In genomic region chr4:133480185-133480537, GRCm38 (mm10) we compare ENCODE assay signal across 8 mouse cellular contexts. TPM values are rescaled to one million over a fixed set of nuclear protein-coding genes. Genes with fewer than 3 reads are reported as not detected.
DNase-seq lines count a peak whose midpoint lies in the region; ATAC-seq and TF ChIP-seq lines count a peak whose summit lies in the region.

No protein-coding gene starts in this region.

- H3K4me1 ChIP-seq in heart, embryonic 11.5 days (ENCODE audit: control insufficient read depth, insufficient read depth, low read length), result peaks cover 19% of the 10 kb centered on the region
- peaks cover 12% of the 10 kb centered on the region; the same call in 1 of the 2 replicates for H3K4me1 ChIP-seq in forebrain, embryonic 13.5 days
- H3K4me1 ChIP-seq in liver, embryonic 12.5 days, result peaks cover 20% of the 10 kb centered on the region

- peak overlapping the region; percentile 39 for H3K4me3 ChIP-seq in heart, embryonic 11.5 days (ENCODE audit: low read depth, low read length)
- peak overlapping the region; percentile 49 for H3K4me3 ChIP-seq in C2C12 (ENCODE audit: insufficient read depth, poor library complexity, severe bottlenecking)
- peak overlapping the region; percentile 46 for H3K4me3 ChIP-seq in forebrain, embryonic 13.5 days
- peak overlapping the region; percentile 55 for H3K4me3 ChIP-seq in liver, embryonic 12.5 days

- peaks cover 38% of the 10 kb centered on the region for H3K27me3 ChIP-seq in heart, embryonic 11.5 days (ENCODE audit: control insufficient read depth, insufficient read depth, low read length)
- H3K27me3 ChIP-seq in C2C12 (ENCODE audit: control insufficient read depth, insufficient read depth, insufficient read length), result no peaks in the 10 kb centered on the region
- peaks cover 67% of the 10 kb centered on the region for H3K27me3 ChIP-seq in forebrain, embryonic 13.5 days
- peaks cover 96% of the 10 kb centered on the region for H3K27me3 ChIP-seq in liver, embryonic 12.5 days (replicated peaks)

- no peak for DNase-seq in heart, adult 18-20 months
- no peak for DNase-seq in natural killer cell, adult 2 months (ENCODE audit: low spot score in 2 of 2)
- DNase-seq in layer of hippocampus, postnatal 25 days (ENCODE audit: extremely low spot score in 1 of 2, low spot score in 1 of 2), result no peak
- no peak for DNase-seq in right cerebral cortex, adult 18-20 months

- no peaks in the 10 kb centered on the region for H3K9me3 ChIP-seq in heart, embryonic 11.5 days (replicated peaks; ENCODE audit: control insufficient read depth, low read length)
- no peaks in the 10 kb centered on the region for H3K9me3 ChIP-seq in forebrain, embryonic 13.5 days (replicated peaks)
- no peaks in the 10 kb centered on the region for H3K9me3 ChIP-seq in liver, embryonic 12.5 days (replicated peaks)

- 2% methylated on average over 33 of the region's 34 CpGs for WGBS in heart, embryonic 11.5 days (ENCODE audit: insufficient replicate concordance)
- WGBS in forebrain, embryonic 13.5 days, result 3% methylated on average over 34 of the region's 34 CpGs
- WGBS in liver, embryonic 12.5 days (ENCODE audit: insufficient replicate concordance), result 6% methylated on average over 34 of the region's 34 CpGs

- H3K79me2 ChIP-seq in C2C12 (ENCODE audit: control insufficient read depth, insufficient read depth), result peaks cover 22% of the 10 kb centered on the region

- H3K27ac ChIP-seq in heart, embryonic 11.5 days (ENCODE audit: low read depth, low read length), result no peak overlapping the region
- H3K27ac ChIP-seq in forebrain, embryonic 13.5 days, result no peak overlapping the region
- no peak overlapping the region for H3K27ac ChIP-seq in liver, embryonic 12.5 days

- H3ac ChIP-seq in C2C12 (ENCODE audit: control insufficient read depth, insufficient read length, low read depth), result peak overlapping the region; percentile 51

- ATAC-seq in heart, embryonic 11.5 days (replicated peaks; ENCODE audit: insufficient number of reproducible peaks, low FRiP score, low TSS enrichment), result peak; percentile 29; the same call in 1 of the 2 replicates
- ATAC-seq in forebrain, embryonic 13.5 days, result peak; percentile 54; the same call in 1 of the 2 replicates
- no peak for ATAC-seq in liver, embryonic 12.5 days

- no peaks in the 10 kb centered on the region for H3K79me3 ChIP-seq in C2C12 (ENCODE audit: low read depth)

- peak overlapping the region; percentile 25; the same call in 1 of the 2 replicates for H3K9ac ChIP-seq in heart, embryonic 11.5 days (ENCODE audit: low read depth, low read length)
- peak overlapping the region; percentile 52 for H3K9ac ChIP-seq in forebrain, embryonic 13.5 days
- H3K9ac ChIP-seq in liver, embryonic 12.5 days, result peak overlapping the region; percentile 47; the same call in 1 of the 2 replicates

- no peak for TF ChIP-seq CTCF in C2C12 (IDR thresholded peaks at IDR 0.05; ENCODE audit: control insufficient read depth, insufficient read depth, insufficient read length)

- no peaks in the 10 kb centered on the region for H3K36me3 ChIP-seq in heart, embryonic 11.5 days (ENCODE audit: control insufficient read depth, insufficient read depth, low read length)
- H3K36me3 ChIP-seq in C2C12 (ENCODE audit: control insufficient read depth, insufficient read depth), result peaks cover 4% of the 10 kb centered on the region
- no peaks in the 10 kb centered on the region for H3K36me3 ChIP-seq in forebrain, embryonic 13.5 days (ENCODE audit: poor library complexity, severe bottlenecking)
- H3K36me3 ChIP-seq in liver, embryonic 12.5 days, result no peaks in the 10 kb centered on the region

- peak overlapping the region; percentile 78 for H3K4me2 ChIP-seq in heart, embryonic 11.5 days
- H3K4me2 ChIP-seq in forebrain, embryonic 13.5 days, result peak overlapping the region; percentile 59
- H3K4me2 ChIP-seq in liver, embryonic 12.5 days, result peak overlapping the region; percentile 79

TF ChIP-seq in C2C12, 6 proteins besides CTCF, POLR2A, EP300 and RAD21:
- TF ChIP-seq MAX (IDR thresholded peaks at IDR 0.05) (no peak), MYOD1 (IDR thresholded peaks at IDR 0.05; ENCODE audit: control insufficient read depth, insufficient read length, low read depth) (no peak), CEBPB (IDR thresholded peaks at IDR 0.05; ENCODE audit: low read depth) (no peak), USF1 (IDR thresholded peaks at IDR 0.05; ENCODE audit: low read depth) (no peak), FOSL1 (IDR thresholded peaks at IDR 0.05; ENCODE audit: insufficient read depth, low read length, poor library complexity, severe bottlenecking) (no peak), MYOG (IDR thresholded peaks at IDR 0.05; ENCODE audit: control insufficient read depth, extremely low read depth, insufficient read length) (no peak)

RNA-seq across cellular contexts. Expression of gene Tent5b, which starts 0.2 kb away (rescaled TPM):
- polyA plus RNA-seq in heart, embryonic 11.5 days (2014; fragmentation: Nextera tagmentation; extraction: Ambion mirVana), result 0.47 and 0.83 TPM in 2 replicates
- total RNA-seq in heart, adult 18-20 months (2021), result 1 to 10 TPM; 2.0 to 3.5 TPM
- 4.4 TPM for polyA plus RNA-seq in C2C12 (2012; fragmentation: generic; extraction: Trizol)
- 0.27 TPM in 1 of 2 replicates, not detected in the other for polyA plus RNA-seq in forebrain, embryonic 13.5 days (2015; fragmentation: Nextera tagmentation; extraction: Ambion mirVana)
- polyA plus RNA-seq in liver, embryonic 12.5 days (2016; fragmentation: Nextera tagmentation; extraction: Ambion mirVana), result 0.06 TPM in 1 of 2 replicates, not detected in the other
- total RNA-seq in layer of hippocampus, postnatal 25 days (2021), result not detected

RNA-seq across cellular contexts. Expression of gene Trnp1, which starts 18.2 kb away (rescaled TPM):
- 0.94 and 1.4 TPM in 2 replicates for polyA plus RNA-seq in heart, embryonic 11.5 days (2014; fragmentation: Nextera tagmentation; extraction: Ambion mirVana)
- total RNA-seq in heart, adult 18-20 months (2021), result 1 to 10 TPM; 2.4 to 2.8 TPM
- 2.3 TPM for polyA plus RNA-seq in C2C12 (2012; fragmentation: generic; extraction: Trizol)
- polyA plus RNA-seq in forebrain, embryonic 13.5 days (2015; fragmentation: Nextera tagmentation; extraction: Ambion mirVana), result 1.5 and 2.9 TPM in 2 replicates
- polyA plus RNA-seq in liver, embryonic 12.5 days (2016; fragmentation: Nextera tagmentation; extraction: Ambion mirVana), result 0.14 and 0.27 TPM in 2 replicates
- total RNA-seq in layer of hippocampus, postnatal 25 days (2021), result 100 to 1,000 TPM; 183 to 201 TPM

RNA-seq across cellular contexts. Expression of gene Kdf1, which starts 38.6 kb away (rescaled TPM):
- 0.77 and 0.80 TPM in 2 replicates for polyA plus RNA-seq in heart, embryonic 11.5 days (2014; fragmentation: Nextera tagmentation; extraction: Ambion mirVana)
- not detected for total RNA-seq in heart, adult 18-20 months (2021)
- 0.06 TPM for polyA plus RNA-seq in C2C12 (2012; fragmentation: generic; extraction: Trizol)
- 0.26 and 0.39 TPM in 2 replicates for polyA plus RNA-seq in forebrain, embryonic 13.5 days (2015; fragmentation: Nextera tagmentation; extraction: Ambion mirVana)
- polyA plus RNA-seq in liver, embryonic 12.5 days (2016; fragmentation: Nextera tagmentation; extraction: Ambion mirVana), result 0.26 and 0.44 TPM in 2 replicates
- total RNA-seq in layer of hippocampus, postnatal 25 days (2021), result not detected
